Mouse (Mus musculus) C2C12 (cell line): ENCODE results near the gene Tcp10a.
"Not testable (repeated sequence)": the region's sequence is repeated elsewhere in the genome, so short reads cannot be mapped to it uniquely, and the experiment has no call there.

Source experiments
- CTCF ChIP-seq: IDR thresholded peaks from one replicate; pipeline ENCODE4 v1.5.1; 2011; ENCODE audit not compliant: control insufficient read depth, insufficient read depth, insufficient read length
- FOSL1 ChIP-seq: IDR thresholded peaks from one replicate; pipeline ENCODE4 v1.8.0; 2011; ENCODE audit warnings: mild to moderate bottlenecking, low read length; ENCODE audit not compliant: poor library complexity, insufficient read depth, severe bottlenecking
- MAX ChIP-seq: IDR thresholded peaks from one replicate; pipeline ENCODE4 v1.6.1; 2011; ENCODE audit warnings: mild to moderate bottlenecking, control low read depth

- not testable (repeated sequence) for TF ChIP-seq CTCF, MAX, FOSL1
These were observed 41.2 kb downstream of the Tcp10a start for GRCm38 (mm10) chr17:7365615-7366014.
